Mouse (Mus musculus): ENCODE results near the gene Skiv2l. TPM values are rescaled to one million over a fixed set of nuclear protein-coding genes. Genes with fewer than 3 reads are reported as not detected.

Skiv2l gene
- polyA plus RNA-seq, 1 experiment from 2014 or later: 62.1 TPM

Small RNA genes lying within 50 kb of the gene (microRNA-seq; reads per million reads assigned to microRNA genes)
- not detected for gene Mir6970
- gene Mir6971: 4.8 reads per million, percentile 23 among the genes with 10 or more reads in this experiment
- gene Mir6972: not detected

Other genes starting within 250 kb of the Skiv2l start
- gene Rnf5, start 246.5 kb downstream of the Skiv2l start, polyA plus RNA-seq (2015; fragmentation: Nextera tagmentation; extraction: Ambion mirVana): 291 and 298 TPM in 2 replicates
- 118 TPM in 2 replicates for gene Agpat1, start 245.9 kb downstream of the Skiv2l start, polyA plus RNA-seq (2015; fragmentation: Nextera tagmentation; extraction: Ambion mirVana)
- 6.1 and 6.3 TPM in 2 replicates for gene Egfl8, start 234.2 kb downstream of the Skiv2l start, polyA plus RNA-seq (2015; fragmentation: Nextera tagmentation; extraction: Ambion mirVana)
- 19.9 and 21.0 TPM in 2 replicates for gene Ppt2, start 221.7 kb downstream of the Skiv2l start, polyA plus RNA-seq (2015; fragmentation: Nextera tagmentation; extraction: Ambion mirVana)
- gene Prrt1, start 220.7 kb downstream of the Skiv2l start, polyA plus RNA-seq (2015; fragmentation: Nextera tagmentation; extraction: Ambion mirVana): 10.3 and 11.5 TPM in 2 replicates
- gene Fkbpl, start 205.4 kb downstream of the Skiv2l start, polyA plus RNA-seq (2015; fragmentation: Nextera tagmentation; extraction: Ambion mirVana): 15.4 and 17.9 TPM in 2 replicates
- 119 and 123 TPM in 2 replicates for gene Atf6b, start 203.1 kb downstream of the Skiv2l start, polyA plus RNA-seq (2015; fragmentation: Nextera tagmentation; extraction: Ambion mirVana)
- gene Tnxb, start 179.7 kb downstream of the Skiv2l start, polyA plus RNA-seq (2015; fragmentation: Nextera tagmentation; extraction: Ambion mirVana): 0.14 and 0.15 TPM in 2 replicates
- 0.27 and 0.39 TPM in 2 replicates for gene C4b, start 106.3 kb downstream of the Skiv2l start, polyA plus RNA-seq (2015; fragmentation: Nextera tagmentation; extraction: Ambion mirVana)
- not detected in 2 replicates for gene Cyp21a1, start 45.6 kb downstream of the Skiv2l start, polyA plus RNA-seq (2015; fragmentation: Nextera tagmentation; extraction: Ambion mirVana)
- 40.6 and 43.2 TPM in 2 replicates for gene Stk19, start 13.3 kb downstream of the Skiv2l start, polyA plus RNA-seq (2015; fragmentation: Nextera tagmentation; extraction: Ambion mirVana)
- gene Dxo, start 13.2 kb downstream of the Skiv2l start, polyA plus RNA-seq (2015; fragmentation: Nextera tagmentation; extraction: Ambion mirVana): 73.1 and 73.2 TPM in 2 replicates
- gene Nelfe, start 181 bp upstream of the Skiv2l start, polyA plus RNA-seq (2015; fragmentation: Nextera tagmentation; extraction: Ambion mirVana): 79.8 and 86.5 TPM in 2 replicates
- 0.51 and 1.4 TPM in 2 replicates for gene Cfb, start 12.3 kb upstream of the Skiv2l start, polyA plus RNA-seq (2015; fragmentation: Nextera tagmentation; extraction: Ambion mirVana)
- gene Zbtb12, start 29.3 kb upstream of the Skiv2l start, polyA plus RNA-seq (2015; fragmentation: Nextera tagmentation; extraction: Ambion mirVana): 12.4 and 13.1 TPM in 2 replicates
- gene Gm20547, start 31.8 kb upstream of the Skiv2l start, polyA plus RNA-seq (2015; fragmentation: Nextera tagmentation; extraction: Ambion mirVana): 0.16 TPM in 1 of 2 replicates, not detected in the other
- gene C2, start 48.1 kb upstream of the Skiv2l start, polyA plus RNA-seq (2015; fragmentation: Nextera tagmentation; extraction: Ambion mirVana): 1.6 and 2.4 TPM in 2 replicates
- 99.8 and 102 TPM in 2 replicates for gene Ehmt2, start 48.3 kb upstream of the Skiv2l start, polyA plus RNA-seq (2015; fragmentation: Nextera tagmentation; extraction: Ambion mirVana)
- 0.09 TPM in 1 of 2 replicates, not detected in the other for gene Slc44a4, start 64.3 kb upstream of the Skiv2l start, polyA plus RNA-seq (2015; fragmentation: Nextera tagmentation; extraction: Ambion mirVana)
- 38.6 and 42.3 TPM in 2 replicates for gene Neu1, start 81.0 kb upstream of the Skiv2l start, polyA plus RNA-seq (2015; fragmentation: Nextera tagmentation; extraction: Ambion mirVana)
- 0.24 TPM in 1 of 2 replicates, not detected in the other for gene Hspa1b, start 109.0 kb upstream of the Skiv2l start, polyA plus RNA-seq (2015; fragmentation: Nextera tagmentation; extraction: Ambion mirVana)
- not detected in 2 replicates for gene Gm20481, start 119.7 kb upstream of the Skiv2l start, polyA plus RNA-seq (2015; fragmentation: Nextera tagmentation; extraction: Ambion mirVana)
- gene Hspa1a, start 121.9 kb upstream of the Skiv2l start, polyA plus RNA-seq (2015; fragmentation: Nextera tagmentation; extraction: Ambion mirVana): 13.4 and 19.3 TPM in 2 replicates
- 2.0 and 2.4 TPM in 2 replicates for gene Hspa1l, start 122.5 kb upstream of the Skiv2l start, polyA plus RNA-seq (2015; fragmentation: Nextera tagmentation; extraction: Ambion mirVana)
- 97.2 and 107 TPM in 2 replicates for gene Lsm2, start 131.7 kb upstream of the Skiv2l start, polyA plus RNA-seq (2015; fragmentation: Nextera tagmentation; extraction: Ambion mirVana)
- 54.8 and 56.5 TPM in 2 replicates for gene Vars, start 150.8 kb upstream of the Skiv2l start, polyA plus RNA-seq (2015; fragmentation: Nextera tagmentation; extraction: Ambion mirVana)
- 0.16 and 0.26 TPM in 2 replicates for gene Vwa7, start 166.4 kb upstream of the Skiv2l start, polyA plus RNA-seq (2015; fragmentation: Nextera tagmentation; extraction: Ambion mirVana)
- 0.71 and 1.1 TPM in 2 replicates for gene Sapcd1, start 177.8 kb upstream of the Skiv2l start, polyA plus RNA-seq (2015; fragmentation: Nextera tagmentation; extraction: Ambion mirVana)
- gene Msh5, start 196.5 kb upstream of the Skiv2l start, polyA plus RNA-seq (2015; fragmentation: Nextera tagmentation; extraction: Ambion mirVana): 1.9 and 2.4 TPM in 2 replicates
- 51.2 and 54.7 TPM in 2 replicates for gene Clic1, start 199.8 kb upstream of the Skiv2l start, polyA plus RNA-seq (2015; fragmentation: Nextera tagmentation; extraction: Ambion mirVana)
- gene Ddah2, start 208.8 kb upstream of the Skiv2l start, polyA plus RNA-seq (2015; fragmentation: Nextera tagmentation; extraction: Ambion mirVana): 312 and 341 TPM in 2 replicates
- gene Ly6g6c, start 215.2 kb upstream of the Skiv2l start, polyA plus RNA-seq (2015; fragmentation: Nextera tagmentation; extraction: Ambion mirVana): 0.30 TPM in 1 of 2 replicates, not detected in the other
- 0.12 and 0.15 TPM in 2 replicates for gene Mpig6b, start 216.0 kb upstream of the Skiv2l start, polyA plus RNA-seq (2015; fragmentation: Nextera tagmentation; extraction: Ambion mirVana)
- 0.26 and 0.31 TPM in 2 replicates for gene Ly6g6e, start 226.7 kb upstream of the Skiv2l start, polyA plus RNA-seq (2015; fragmentation: Nextera tagmentation; extraction: Ambion mirVana)
- 0.57 and 1.5 TPM in 2 replicates for gene Ly6g6d, start 227.9 kb upstream of the Skiv2l start, polyA plus RNA-seq (2015; fragmentation: Nextera tagmentation; extraction: Ambion mirVana)
- gene Ly6g6f, start 235.4 kb upstream of the Skiv2l start, polyA plus RNA-seq (2015; fragmentation: Nextera tagmentation; extraction: Ambion mirVana): not detected in 2 replicates
- gene Abhd16a, start 239.1 kb upstream of the Skiv2l start, polyA plus RNA-seq (2015; fragmentation: Nextera tagmentation; extraction: Ambion mirVana): 105 and 107 TPM in 2 replicates

Measured in midbrain, embryonic 16.5 days (tissue).